Mouse (Mus musculus): ENCODE measurements at regions not wholly inside any gene's neighbourhood (a gene's known extent, or its start where the extent isn't known, plus 50 kb on each side); places are given as distances from the start of the nearest gene placed in this dataset.

GRCm38 (mm10) chr4:56621782-56622181 is 118.1 kb upstream of the Gm26657 start:
- no peak for TF ChIP-seq POLR2A (IDR thresholded peaks at IDR 0.05; ENCODE audit: insufficient read length, low read depth)
- TF ChIP-seq TCF12 (IDR thresholded peaks at IDR 0.05; ENCODE audit: insufficient read depth, poor library complexity, severe bottlenecking), result no peak
- no peak for TF ChIP-seq MAX (IDR thresholded peaks at IDR 0.05; ENCODE audit: low read depth)
- TF ChIP-seq CEBPB (IDR thresholded peaks at IDR 0.05; ENCODE audit: insufficient read depth, poor library complexity, severe bottlenecking), result no peak
- TF ChIP-seq MYOD1 (IDR thresholded peaks at IDR 0.05; ENCODE audit: control insufficient read depth in 1 of 3, insufficient read length in 2 of 3, low read depth in 2 of 3), result no peak
- TF ChIP-seq USF1 (IDR thresholded peaks at IDR 0.05; ENCODE audit: low read depth), result no peak
- TF ChIP-seq POLR2AphosphoS2 (IDR thresholded peaks at IDR 0.05; ENCODE audit: insufficient read length, low read depth), result no peak
- no peak for TF ChIP-seq MYOG (IDR thresholded peaks at IDR 0.05; ENCODE audit: control insufficient read depth in 1 of 3, insufficient read depth in 1 of 3, insufficient read length in 2 of 3, low read depth in 2 of 3)

Measured in myocyte (in vitro differentiated cells).